Mouse (Mus musculus) ES-E14 (cell line): ENCODE results near the gene Bmp6.

Experiments used
- CHD2 ChIP-seq: IDR thresholded peaks from 2 replicates; pipeline ENCODE4 v1.6.1; 2014; ENCODE audit warnings: mild to moderate bottlenecking, low read depth, low read length, inconsistent platforms
- HCFC1 ChIP-seq: IDR thresholded peaks from 2 replicates; pipeline ENCODE4 v1.6.1; 2012; ENCODE audit warnings: low read length, inconsistent platforms, borderline replicate concordance; ENCODE audit not compliant: insufficient read depth
- MAFK ChIP-seq: IDR thresholded peaks from 2 replicates; pipeline ENCODE4 v1.6.1; 2014; ENCODE audit warnings: mild to moderate bottlenecking, low read depth, low read length, inconsistent platforms; ENCODE audit not compliant: insufficient read depth
- ZNF384 ChIP-seq: IDR thresholded peaks from 2 replicates; pipeline ENCODE4 v1.6.1; 2012; ENCODE audit warnings: low read depth, low read length, inconsistent platforms

DNA sequence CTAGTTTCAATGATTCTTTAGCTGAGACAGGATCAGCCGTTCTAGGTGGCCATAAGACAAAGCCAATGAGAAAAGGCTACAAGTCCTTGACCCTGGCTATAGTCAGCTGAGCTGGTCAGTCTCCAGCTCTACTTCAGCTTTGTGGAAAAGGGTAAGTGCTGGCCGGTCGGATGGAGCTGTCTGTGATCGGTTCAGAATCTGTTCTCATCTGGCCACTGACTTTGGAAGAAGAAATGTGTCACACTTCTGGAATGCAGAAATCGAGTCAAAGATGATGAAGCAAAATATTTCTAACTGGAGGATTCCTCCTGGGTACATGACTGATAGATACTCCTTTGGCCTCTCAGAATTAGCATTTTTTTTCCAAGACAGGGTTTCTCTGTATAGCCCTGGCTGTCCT, 77.6 kb downstream of the Bmp6 start:
- TF ChIP-seq HCFC1 (no peak), CHD2 (no peak), ZNF384 (no peak), MAFK (no peak)
